Mouse (Mus musculus): ENCODE data around the gene Lypd6b.

Lypd6b gene

GRCm38 (mm10) chr2:49869044-49869443 is 81.6 kb downstream of the Lypd6b start:
- no peak for DNase-seq (ENCODE audit: low read depth, low spot score)

GRCm38 (mm10) chr2:49869782-49870514 is 82.5 kb downstream of the Lypd6b start:
- DNase-seq (ENCODE audit: low read depth, low spot score) = no peak

DNA sequence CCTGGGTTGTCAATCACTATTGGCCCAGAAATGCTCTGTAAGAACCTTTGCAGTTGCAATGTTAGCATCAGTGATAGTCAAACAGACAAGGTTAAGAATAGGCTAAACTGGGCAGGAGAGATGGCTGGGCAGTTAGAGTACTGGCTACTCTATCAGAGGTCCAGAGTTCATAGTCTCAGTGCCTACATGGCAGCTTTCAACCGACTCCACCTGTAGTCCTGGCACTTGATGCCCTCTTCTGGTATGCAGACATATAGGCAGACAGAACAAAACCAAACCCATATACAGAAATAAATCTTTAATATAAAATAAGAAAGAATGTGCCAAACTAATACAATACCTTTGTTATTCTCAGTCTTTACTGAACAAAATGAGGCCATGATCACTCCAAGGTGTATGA is 83.5 kb downstream of the Lypd6b start:
- DNase-seq (ENCODE audit: low read depth, low spot score) = no peak

DNA sequence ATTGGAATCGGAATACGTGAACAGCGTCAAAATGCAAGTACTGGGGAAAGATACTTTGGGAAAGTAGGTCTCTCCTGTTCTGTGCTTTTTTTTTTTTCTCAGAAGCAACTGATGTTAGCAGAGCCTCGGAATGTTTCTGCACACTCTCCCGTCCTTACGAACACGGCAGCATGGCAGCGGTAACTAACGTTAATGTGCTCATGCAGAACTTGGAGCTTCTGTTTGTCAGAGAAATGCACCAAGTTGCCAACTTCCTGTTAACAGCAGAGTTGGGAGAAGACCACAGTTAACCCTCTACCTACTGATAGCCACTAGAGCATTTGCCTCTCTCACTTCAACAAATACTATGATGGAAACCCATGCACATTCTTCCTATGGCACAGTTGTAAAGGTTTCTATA is 93.0 kb downstream of the Lypd6b start:
- DNase-seq (ENCODE audit: low read depth, low spot score) = no peak

DNA sequence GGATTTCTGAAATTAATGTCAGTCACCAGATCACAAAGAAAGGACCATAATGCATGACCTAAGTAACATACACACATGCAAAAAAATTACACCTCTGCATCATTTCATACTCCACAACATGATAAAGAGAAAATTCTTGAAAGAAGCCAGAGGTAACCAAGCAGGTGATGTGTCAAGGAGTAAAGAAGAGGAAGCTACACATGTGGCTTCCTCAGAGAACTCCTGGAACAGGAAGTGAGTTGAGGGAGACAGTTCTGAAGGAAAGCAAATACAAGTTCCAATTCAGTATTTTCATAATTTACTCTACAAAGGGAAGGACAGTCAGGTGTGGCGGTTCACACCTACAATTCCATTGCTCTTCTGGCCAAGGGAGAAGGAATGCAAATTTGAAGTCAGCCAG is 93.5 kb downstream of the Lypd6b start:
- DNase-seq (ENCODE audit: low read depth, low spot score) = no peak

- no peak for DNase-seq (ENCODE audit: low read depth, low spot score)
Observed at GRCm38 (mm10) chr2:49882461-49882860, 95.0 kb downstream of the Lypd6b start.

DNA sequence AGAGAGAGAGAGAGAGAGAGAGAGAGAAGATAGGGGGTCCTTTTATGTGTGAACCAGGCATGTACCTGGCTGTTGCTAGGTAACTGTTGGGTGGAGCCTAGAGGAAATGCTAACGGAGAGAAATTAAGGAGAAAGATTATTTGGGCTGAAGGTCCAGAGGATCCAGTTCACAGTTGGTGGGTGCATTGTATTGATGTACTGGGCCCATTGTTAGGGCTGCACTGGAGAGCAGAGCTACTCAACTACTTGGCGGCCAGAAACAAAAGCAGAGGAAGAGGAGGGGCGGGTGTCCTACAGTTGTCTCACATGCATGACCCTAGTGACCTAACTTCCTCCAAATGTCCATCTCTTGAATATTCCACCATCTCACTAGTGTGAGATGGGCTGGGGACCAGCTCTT is 96.5 kb downstream of the Lypd6b start:
- DNase-seq (ENCODE audit: low read depth, low spot score) = no peak

GRCm38 (mm10) chr2:49886209-49886608 is 98.7 kb downstream of the Lypd6b start:
- DNase-seq (ENCODE audit: low read depth, low spot score) = no peak

- no peak for DNase-seq (ENCODE audit: low read depth, low spot score)
Observed at GRCm38 (mm10) chr2:49888346-49888745, 100.9 kb downstream of the Lypd6b start.

DNA sequence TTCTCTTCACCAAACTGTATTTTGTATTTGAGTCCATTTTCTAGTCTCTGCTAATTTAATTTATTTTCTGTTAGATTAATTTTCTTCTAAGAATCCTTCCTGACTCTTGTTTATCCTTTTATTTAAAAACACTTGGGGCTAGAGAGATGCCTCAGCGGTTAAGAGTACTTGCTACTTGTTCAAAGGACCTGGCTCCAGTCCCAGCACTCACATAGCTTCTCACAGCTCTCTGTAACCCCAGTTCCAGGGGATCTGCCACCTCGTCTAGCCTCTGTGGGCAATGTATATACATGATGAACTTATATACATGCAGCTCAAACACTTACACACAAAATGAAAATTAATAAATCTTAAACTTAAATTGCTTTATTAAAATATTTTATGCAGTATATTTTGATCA is 103.2 kb downstream of the Lypd6b start:
- DNase-seq (ENCODE audit: low read depth, low spot score) = no peak

DNA sequence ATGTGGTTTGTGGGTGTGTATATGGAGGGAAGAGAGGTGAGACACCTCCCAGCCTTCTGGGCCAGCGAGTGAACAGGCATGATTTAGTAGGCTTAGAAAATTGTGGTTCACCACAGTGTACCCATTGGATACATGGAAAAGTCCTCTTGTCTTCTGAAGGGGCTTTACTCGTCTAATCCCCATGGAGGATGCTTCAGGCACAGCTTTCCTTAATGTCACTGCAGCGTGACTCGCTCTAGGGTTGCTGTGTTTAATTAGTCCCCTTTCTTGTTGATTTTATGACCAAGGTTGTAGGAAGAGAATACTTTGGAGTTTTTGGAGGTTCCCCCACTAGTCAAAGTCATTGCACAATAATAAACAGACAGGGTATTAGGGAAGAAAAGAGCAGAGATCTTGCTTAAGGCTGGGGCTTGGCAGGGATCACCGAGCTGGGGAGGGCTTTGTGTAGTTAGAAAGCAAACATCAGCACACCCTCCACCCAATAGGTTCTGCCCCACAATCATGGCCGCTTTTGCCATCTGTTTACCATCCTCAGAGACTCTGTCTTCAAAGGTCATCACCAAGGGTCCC is 122.4 kb downstream of the Lypd6b start:
- DNase-seq (ENCODE audit: low read depth, low spot score) = no peak

DNA sequence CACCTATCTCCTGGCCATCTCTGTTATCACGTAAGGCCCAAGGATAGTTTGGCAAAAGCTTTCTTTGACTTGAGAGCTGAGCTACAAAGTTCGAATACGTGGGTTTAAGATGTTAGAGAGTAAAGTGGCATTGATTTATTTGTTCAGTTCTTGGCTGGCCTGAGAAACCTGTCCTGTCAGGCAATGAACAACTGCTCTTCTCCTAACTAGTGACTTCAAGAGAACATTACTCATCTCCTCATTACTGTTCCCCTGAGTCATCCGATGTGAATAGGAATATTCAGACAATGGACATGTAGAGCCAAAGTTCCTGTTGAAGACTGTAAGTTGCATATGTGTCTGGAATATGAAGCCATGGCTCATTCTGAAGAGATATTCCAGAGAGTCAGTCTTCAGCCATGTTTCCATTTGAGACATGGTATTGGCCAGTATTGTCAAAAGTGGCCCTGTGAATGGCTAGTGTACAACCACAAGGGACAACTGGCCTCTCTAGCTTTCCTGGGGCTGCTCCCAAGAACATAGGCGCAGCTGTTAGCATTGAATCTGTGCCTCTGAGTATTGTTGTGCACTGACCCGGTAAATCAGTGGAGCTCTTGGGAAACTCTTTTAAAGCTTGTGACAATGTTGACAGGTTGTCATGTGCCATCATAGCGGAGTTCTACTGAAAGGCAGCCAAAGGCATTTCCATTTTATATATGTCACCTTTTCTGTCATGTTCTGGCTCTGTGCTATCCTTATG is 124.0 kb downstream of the Lypd6b start:
- no peak for DNase-seq (ENCODE audit: low read depth, low spot score)

- no peak for DNase-seq (ENCODE audit: low read depth, low spot score)
Observed at GRCm38 (mm10) chr2:49912261-49912895, 124.9 kb downstream of the Lypd6b start.

GRCm38 (mm10) chr2:49917489-49917888 is 130.0 kb downstream of the Lypd6b start:
- DNase-seq (ENCODE audit: low read depth, low spot score) = no peak

DNA sequence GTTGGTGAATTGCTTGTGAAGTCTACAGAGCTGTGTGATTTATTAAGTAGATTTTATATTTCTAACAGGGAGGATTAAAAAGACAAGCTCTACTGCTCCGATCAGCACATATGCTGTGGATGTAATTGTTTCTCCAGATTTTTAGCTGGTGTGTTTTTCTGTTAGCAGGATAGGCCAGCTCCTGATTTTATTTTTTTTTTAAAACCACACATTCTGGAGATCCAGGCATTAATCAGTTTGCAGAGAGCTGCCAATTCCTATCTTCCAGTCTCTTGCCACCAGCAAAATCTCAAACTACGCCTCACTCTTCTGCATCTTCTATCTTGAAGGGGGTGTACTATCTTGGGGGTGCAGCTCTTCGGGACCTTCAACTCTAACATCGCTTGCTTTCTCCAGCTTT is 130.6 kb downstream of the Lypd6b start:
- DNase-seq (ENCODE audit: low read depth, low spot score) = no peak

DNA sequence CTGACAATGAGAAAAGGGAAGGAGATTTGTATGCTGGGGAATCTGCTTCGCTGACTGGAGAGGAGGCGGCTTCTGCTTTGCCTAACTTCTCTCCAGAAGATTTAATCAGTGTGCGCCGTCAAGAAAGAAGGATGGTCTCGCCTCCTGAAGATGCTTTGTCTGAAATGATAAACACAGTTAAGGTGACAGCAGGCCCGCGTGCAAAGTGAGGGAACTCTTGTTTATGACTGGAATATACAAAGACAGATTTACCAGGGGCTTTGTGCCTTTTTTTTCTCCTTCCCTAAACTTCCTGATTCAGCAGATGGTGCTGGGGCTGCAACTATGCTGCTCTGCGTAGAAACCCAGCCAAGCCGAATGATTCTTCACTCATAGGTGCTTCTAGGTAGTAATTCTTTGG is 131.2 kb downstream of the Lypd6b start:
- no peak for DNase-seq (ENCODE audit: low read depth, low spot score)

DNA sequence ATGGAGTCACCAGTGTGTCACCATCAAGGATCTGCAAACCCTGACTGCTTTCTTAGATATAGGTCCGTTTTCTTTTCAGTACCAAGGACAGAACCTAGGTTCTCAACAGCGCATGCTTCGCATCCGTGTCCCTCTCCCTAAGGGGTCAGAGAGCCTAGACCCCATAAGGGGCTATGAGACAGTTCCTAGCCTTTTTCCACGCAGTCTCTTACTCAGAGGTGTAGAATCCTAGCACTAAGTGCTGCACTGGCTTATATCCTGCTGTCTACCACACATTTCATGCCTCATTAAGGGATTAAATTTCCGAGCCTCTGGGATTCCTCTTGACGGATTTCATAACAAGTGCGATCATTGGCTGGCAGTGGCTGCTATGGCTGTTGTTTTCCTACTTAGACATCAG is 134.5 kb downstream of the Lypd6b start:
- peak; percentile 49 for DNase-seq (ENCODE audit: low read depth, low spot score)

- DNase-seq (ENCODE audit: low read depth, low spot score) = no peak
Observed at GRCm38 (mm10) chr2:49922810-49923209, 135.3 kb downstream of the Lypd6b start.

DNA sequence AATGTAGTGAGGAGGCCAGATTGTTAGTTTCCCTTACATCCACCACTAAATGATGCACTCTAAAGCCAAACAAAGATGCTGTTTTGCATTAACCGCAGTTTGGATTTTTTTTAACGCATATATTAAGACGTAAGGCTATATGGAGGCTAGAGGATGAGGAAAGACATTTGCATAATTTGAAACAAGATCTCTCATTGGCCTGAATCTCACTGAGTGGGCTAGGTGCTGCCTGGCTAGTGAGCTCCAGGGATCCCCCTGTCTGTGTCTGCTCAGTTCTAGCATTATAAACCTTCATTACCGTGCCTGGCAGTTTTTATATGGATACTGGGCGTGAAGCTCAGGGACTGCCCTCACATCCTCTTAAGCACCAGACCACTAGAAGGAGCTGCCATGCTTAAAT is 138.7 kb downstream of the Lypd6b start:
- DNase-seq (ENCODE audit: low read depth, low spot score) = no peak

DNA sequence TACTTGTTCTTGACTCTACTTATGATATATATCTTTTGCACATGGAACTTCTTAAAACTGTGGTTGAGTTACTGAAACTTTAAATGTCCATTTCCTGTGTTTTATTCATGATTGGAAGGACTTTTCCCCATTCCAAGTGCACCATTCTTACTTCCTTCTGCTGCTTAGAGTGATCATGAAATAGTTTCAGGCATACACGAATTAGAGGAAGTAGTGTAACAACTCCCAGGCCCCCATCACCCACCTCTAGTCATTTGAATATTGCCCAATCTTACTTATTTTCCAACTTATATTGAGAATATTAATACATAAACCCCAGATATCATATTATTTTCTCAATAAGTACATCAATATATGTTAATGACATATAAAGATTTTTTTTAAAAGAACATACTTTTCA is 139.9 kb downstream of the Lypd6b start:
- DNase-seq (ENCODE audit: low read depth, low spot score) = no peak

GRCm38 (mm10) chr2:49929931-49930330 is 142.4 kb downstream of the Lypd6b start:
- DNase-seq (ENCODE audit: low read depth, low spot score) = no peak

GRCm38 (mm10) chr2:49937621-49938020 is 150.1 kb downstream of the Lypd6b start:
- no peak for DNase-seq (ENCODE audit: low read depth, low spot score)
